Mouse (Mus musculus) hindbrain, embryonic 16.5 days (tissue): ENCODE measurements around the gene Rtca. TPM values are rescaled to one million over a fixed set of nuclear protein-coding genes. Genes with fewer than 3 reads are reported as not detected.

ENCODE experiments used
- ATAC-seq: fragments of 200-750 bp; cut with Nextera tagmentation; 2 replicates; pipeline ENCODE4 v1.8.0; 2017; ENCODE audit warnings: moderate TSS enrichment, moderate library complexity
- H3K27ac ChIP-seq: fragments of 300-500 bp; sonication (generic); 2 replicates; pipeline ENCODE4 v1.5.1; 2014; ENCODE audit warnings: low read depth, mild to moderate bottlenecking, control low read depth, low read length, moderate library complexity
- H3K27me3 ChIP-seq: fragments of 300-500 bp; sonication (generic); replicated peaks from 2 replicates; pipeline ENCODE4 v1.6.1; 2014; ENCODE audit warnings: low read length; ENCODE audit not compliant: control insufficient read depth, insufficient read depth
- H3K36me3 ChIP-seq: fragments of 300-500 bp; sonication (generic); 2 replicates; pipeline ENCODE4 v1.6.1; 2014; ENCODE audit warnings: mild to moderate bottlenecking, low read length, moderate library complexity, mixed read lengths; ENCODE audit not compliant: control insufficient read depth, insufficient read depth
- H3K4me1 ChIP-seq: fragments of 300-500 bp; sonication (generic); 2 replicates; pipeline ENCODE4 v1.6.1; 2014; ENCODE audit warnings: low read depth, low read length; ENCODE audit not compliant: control insufficient read depth, insufficient read depth
- H3K4me2 ChIP-seq: fragments of 300-500 bp; sonication (generic); 2 replicates; pipeline ENCODE4 v1.6.1; 2014; ENCODE audit warnings: mild to moderate bottlenecking, low read length, control low read depth, moderate library complexity
- H3K4me3 ChIP-seq: fragments of 300-500 bp; sonication (generic); 2 replicates; pipeline ENCODE4 v1.5.1; 2014; ENCODE audit warnings: mild to moderate bottlenecking, low read length, control low read depth, moderate library complexity
- H3K9ac ChIP-seq: fragments of 300-500 bp; sonication (generic); 2 replicates; pipeline ENCODE4 v1.6.1; 2014; ENCODE audit warnings: low read depth, mild to moderate bottlenecking, control low read depth, low read length, moderate library complexity
- H3K9me3 ChIP-seq: fragments of 300-500 bp; sonication (generic); 2 replicates; pipeline ENCODE4 v1.6.1; 2014; ENCODE audit warnings: mild to moderate bottlenecking, low read length, moderate library complexity; ENCODE audit not compliant: control insufficient read depth
- WGBS: fragments of 180-500 bp; shearing (Covaris S2); extraction: QIAGEN DNeasy Blood & Tissue Kit; methylation state at CpG from one replicate; pipeline ENCODE4 v1.1.7; 2014; 5-methylcytosine and 5-hydroxymethylcytosine counted together
- polyA plus RNA-seq: library from polyadenylated mRNA; unstranded; fragments of >200 nt; fragmentation: Nextera tagmentation; extraction: Ambion mirVana; gene quantifications from 2 replicates; pipeline ENCODE4 v1.2.1, GENCODE M21; 2015

Rtca gene
- polyA plus RNA-seq, 1 experiment from 2014 or later, result 121 TPM

- Histone ChIP-seq H3K27me3 (no peaks in the 10 kb centered on the region), H3K27ac (no peak overlapping the region), H3K9ac (no peak overlapping the region), H3K4me1 (no peaks in the 10 kb centered on the region), H3K36me3 (no peaks in the 10 kb centered on the region), H3K4me3 (no peak overlapping the region), H3K4me2 (no peak overlapping the region), H3K9me3 (peaks cover 7% of the 10 kb centered on the region; the same call in 1 of the 2 replicates)
- WGBS, result 88% methylated on average over 3 of the region's 3 CpGs
- no peak for ATAC-seq
These were observed 57.3 kb downstream of the Rtca start for GRCm38 (mm10) chr3:116450741-116451140.

DNA sequence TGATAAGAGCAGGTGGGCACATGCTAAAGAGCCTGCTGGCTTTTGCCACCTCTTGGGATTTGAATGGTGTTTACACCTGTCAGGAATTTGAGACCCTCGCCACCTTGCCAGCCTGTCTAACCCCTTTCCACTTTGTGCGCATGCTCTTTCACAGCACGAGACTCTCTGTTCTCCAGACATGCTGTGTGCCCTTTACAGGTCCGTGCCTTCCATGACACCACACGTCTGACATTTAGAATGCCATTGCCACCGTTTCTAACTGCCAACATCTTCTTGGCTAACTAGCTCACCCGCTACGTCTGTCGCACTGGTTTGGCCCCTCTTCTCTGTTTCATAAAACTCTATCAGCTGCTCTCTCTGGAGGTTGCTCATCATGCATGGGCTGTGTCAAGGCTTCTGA is 63.7 kb downstream of the Rtca start:
- ATAC-seq, result no peak
- Histone ChIP-seq H3K4me3 (no peak overlapping the region), H3K27ac (no peak overlapping the region), H3K36me3 (no peaks in the 10 kb centered on the region), H3K4me2 (no peak overlapping the region), H3K9ac (no peak overlapping the region), H3K9me3 (no peaks in the 10 kb centered on the region), H3K27me3 (no peaks in the 10 kb centered on the region), H3K4me1 (no peaks in the 10 kb centered on the region)
- 84% methylated on average over 9 of the region's 9 CpGs for WGBS

- Histone ChIP-seq H3K4me3 (no peak overlapping the region), H3K36me3 (no peaks in the 10 kb centered on the region), H3K4me2 (no peak overlapping the region), H3K9ac (no peak overlapping the region), H3K9me3 (no peaks in the 10 kb centered on the region), H3K27me3 (no peaks in the 10 kb centered on the region), H3K4me1 (no peaks in the 10 kb centered on the region), H3K27ac (no peak overlapping the region)
- no peak for ATAC-seq
- WGBS, result 83% methylated on average over 1 of the region's 1 CpGs
These were observed 65.2 kb downstream of the Rtca start for GRCm38 (mm10) chr3:116442788-116443187.

DNA sequence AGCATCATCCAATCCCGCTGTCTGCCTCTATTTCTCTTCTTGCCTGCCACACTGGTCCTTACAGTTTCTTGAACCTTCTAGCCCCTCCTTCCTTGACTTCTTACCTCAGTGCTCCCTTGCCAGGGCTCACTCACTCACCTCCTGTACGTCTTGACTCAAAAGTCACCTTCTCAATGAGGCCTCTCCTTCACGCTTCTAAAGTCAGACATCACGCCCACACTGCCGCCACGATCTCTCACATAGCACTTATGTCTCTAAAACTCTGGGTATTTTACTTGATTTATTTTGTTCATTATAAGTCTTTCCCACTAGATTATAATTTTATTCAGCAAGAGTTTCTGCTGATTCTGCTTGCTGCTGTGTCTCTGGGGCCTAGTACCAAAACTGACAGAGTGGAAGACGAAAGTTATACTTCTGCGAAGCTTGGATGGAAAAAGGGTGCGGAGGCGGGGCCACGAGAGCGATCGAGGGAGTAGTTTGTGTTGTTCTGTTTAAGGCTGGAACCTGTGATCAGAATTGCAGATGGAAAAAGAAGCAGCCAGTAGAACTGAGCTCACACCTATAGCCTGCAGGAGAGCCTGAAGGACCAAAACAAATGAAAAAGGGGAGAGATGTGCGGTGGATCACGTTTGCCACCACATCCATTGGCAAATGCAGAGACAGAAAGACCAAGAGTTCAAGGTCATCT is 66.3 kb downstream of the Rtca start:
- 91% methylated on average over 15 of the region's 15 CpGs for whole genome bisulfite sequencing
- Histone ChIP-seq H3K4me1 (no peaks in the 10 kb centered on the region), H3K9ac (no peak overlapping the region), H3K9me3 (no peaks in the 10 kb centered on the region), H3K4me2 (no peak overlapping the region), H3K4me3 (no peak overlapping the region), H3K27ac (no peak overlapping the region), H3K27me3 (no peaks in the 10 kb centered on the region), H3K36me3 (no peaks in the 10 kb centered on the region)
- no peak for ATAC-seq

- no peaks in the 10 kb centered on the region for H3K36me3 ChIP-seq
- no peaks in the 10 kb centered on the region for H3K27me3 ChIP-seq
- 79% methylated on average over 8 of the region's 8 CpGs for WGBS
- H3K27ac ChIP-seq, result no peak overlapping the region
- no peaks in the 10 kb centered on the region for H3K4me1 ChIP-seq
- no peak for ATAC-seq
- no peaks in the 10 kb centered on the region for H3K9me3 ChIP-seq
- no peak overlapping the region for H3K4me2 ChIP-seq
- no peak overlapping the region for H3K4me3 ChIP-seq
- H3K9ac ChIP-seq, result no peak overlapping the region
These were observed 67.7 kb downstream of the Rtca start for GRCm38 (mm10) chr3:116440066-116440997.

Other genes with a start within 250 kb of the Rtca start
- 2.9 and 4.3 TPM in 2 replicates for gene Cdc14a, start 84.2 kb downstream of the Rtca start, polyA plus RNA-seq
- 12.5 and 15.1 TPM in 2 replicates for gene Dbt, start 4.9 kb upstream of the Rtca start, polyA plus RNA-seq
- gene Lrrc39, start 54.8 kb upstream of the Rtca start, polyA plus RNA-seq, result 0.13 and 0.45 TPM in 2 replicates
- gene Sass6, start 86.8 kb upstream of the Rtca start, polyA plus RNA-seq, result 11.5 and 12.3 TPM in 2 replicates
- gene Trmt13, start 106.4 kb upstream of the Rtca start, polyA plus RNA-seq, result 22.5 and 25.2 TPM in 2 replicates
- gene Mfsd14a, start 154.5 kb upstream of the Rtca start, polyA plus RNA-seq, result 64.6 and 68.2 TPM in 2 replicates
- not detected in 2 replicates for gene Gm43191, start 173.1 kb upstream of the Rtca start, polyA plus RNA-seq
- 7.3 and 8.1 TPM in 2 replicates for gene Slc35a3, start 204.6 kb upstream of the Rtca start, polyA plus RNA-seq